ENCODE assay signal across 28 mouse cellular contexts in the genomic region with DNA sequence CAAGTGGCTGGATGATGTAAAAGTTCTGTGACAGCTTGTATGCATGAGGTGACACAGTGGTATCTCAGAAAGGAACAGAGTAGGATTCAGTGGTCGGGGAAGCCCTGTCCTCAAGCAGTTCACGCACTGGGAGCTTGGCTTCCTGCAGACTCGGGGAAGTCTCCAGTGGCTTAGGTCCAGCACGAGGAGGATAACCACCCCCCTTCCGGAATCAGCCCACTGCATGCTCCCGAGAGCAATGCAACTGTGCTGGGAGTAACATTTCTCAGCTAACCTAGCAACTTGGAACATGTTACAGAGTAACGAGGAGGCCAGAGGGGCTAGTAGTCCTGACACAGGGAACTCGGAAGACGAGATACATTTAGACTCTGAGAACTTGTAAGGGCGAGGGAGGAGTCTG. TPM values are rescaled to one million over a fixed set of nuclear protein-coding genes. Genes with fewer than 3 reads are reported as not detected.
"Had no signal": no experiment of that assay in that cellular context is flagged by ENCODE, and none has a peak within 500 bp of the region (broad histone marks: within the 10 kb centered on the region; RNA-seq: fewer than 3 reads in every experiment).

No protein-coding gene starts in this region.

- H3K27me3 ChIP-seq: limb, embryonic 12.5 days; limb, embryonic 15.5 days; neural tube, embryonic 13.5 days; stomach, embryonic 15.5 days had no signal

- H3K4me2 ChIP-seq: limb, embryonic 12.5 days; limb, embryonic 15.5 days; liver, embryonic 11.5 days; midbrain, embryonic 12.5 days; neural tube, embryonic 13.5 days; stomach, embryonic 15.5 days had no signal

- H3K27ac ChIP-seq: limb, embryonic 12.5 days; limb, embryonic 15.5 days; liver, embryonic 14.5 days; midbrain, embryonic 12.5 days; neural tube, embryonic 13.5 days; stomach, embryonic 15.5 days had no signal

- H3K4me3 ChIP-seq: limb, embryonic 12.5 days; limb, embryonic 15.5 days; midbrain, embryonic 12.5 days; myocyte; neural tube, embryonic 13.5 days; stomach, embryonic 15.5 days had no signal

- DNase-seq: kidney, adult 2 months; kidney, postnatal 14 days; left cerebral cortex, postnatal 4 days; liver, postnatal 0 days; lung, postnatal 36 days; retina, postnatal 1 day; right cerebral cortex, postnatal 25 days; spleen, adult 18-20 months; thymus, adult 2 months; thymus, postnatal 14 days; thymus, postnatal 4 days had no signal

- H3K9me3 ChIP-seq: limb, embryonic 12.5 days; limb, embryonic 15.5 days; midbrain, embryonic 12.5 days; neural tube, embryonic 13.5 days; stomach, embryonic 15.5 days had no signal

- H3K9ac ChIP-seq: limb, embryonic 12.5 days; limb, embryonic 15.5 days; liver, embryonic 14.5 days; liver, postnatal 0 days; midbrain, embryonic 12.5 days; neural tube, embryonic 13.5 days; stomach, embryonic 15.5 days had no signal

- H3K4me1 ChIP-seq: limb, embryonic 15.5 days; midbrain, embryonic 12.5 days; stomach, embryonic 15.5 days had no signal

- H3K36me3 ChIP-seq: limb, embryonic 12.5 days; limb, embryonic 15.5 days; midbrain, embryonic 12.5 days; neural tube, embryonic 13.5 days; stomach, embryonic 15.5 days had no signal

- ATAC-seq: intestine, postnatal 0 days; liver, postnatal 0 days; midbrain, embryonic 16.5 days had no signal

RNA-seq across cellular contexts. Expression of a gene that starts 9.7 kb away (rescaled TPM):
- total RNA-seq: layer of hippocampus, postnatal 14 days; megakaryocyte-erythroid progenitor cell, adult 5-6 weeks had no signal

RNA-seq across cellular contexts. Expression of a gene that starts 57.3 kb away (rescaled TPM):
- total RNA-seq: layer of hippocampus, adult 18-20 months; layer of hippocampus, postnatal 14 days; left cerebral cortex, adult 8-10 months; left cerebral cortex, postnatal 14 days; left cerebral cortex, postnatal 4 days had no signal
- polyA plus RNA-seq: intestine, embryonic 14.5 days; intestine, postnatal 0 days; kidney, adult 2 months; kidney, embryonic 14.5 days; limb, embryonic 12.5 days; limb, embryonic 15.5 days; liver, embryonic 11.5 days; liver, embryonic 14.5 days; liver, postnatal 0 days; midbrain, embryonic 12.5 days; midbrain, embryonic 16.5 days; myocyte; neural tube, embryonic 13.5 days; stomach, embryonic 15.5 days; thymus, adult 2 months had no signal
